Mouse (Mus musculus) ovary, postnatal 36 days (tissue): ENCODE data around the gene Sbf2.
"Not testable (repeated sequence)": the region's sequence is repeated elsewhere in the genome, so short reads cannot be mapped to it uniquely, and the experiment has no call there.

Source experiments
- DNase-seq: peaks from one replicate; pipeline ENCODE4 v3.0.0; 2022; ENCODE audit warnings: low spot score, mixed read lengths

The Sbf2 gene

DNA sequence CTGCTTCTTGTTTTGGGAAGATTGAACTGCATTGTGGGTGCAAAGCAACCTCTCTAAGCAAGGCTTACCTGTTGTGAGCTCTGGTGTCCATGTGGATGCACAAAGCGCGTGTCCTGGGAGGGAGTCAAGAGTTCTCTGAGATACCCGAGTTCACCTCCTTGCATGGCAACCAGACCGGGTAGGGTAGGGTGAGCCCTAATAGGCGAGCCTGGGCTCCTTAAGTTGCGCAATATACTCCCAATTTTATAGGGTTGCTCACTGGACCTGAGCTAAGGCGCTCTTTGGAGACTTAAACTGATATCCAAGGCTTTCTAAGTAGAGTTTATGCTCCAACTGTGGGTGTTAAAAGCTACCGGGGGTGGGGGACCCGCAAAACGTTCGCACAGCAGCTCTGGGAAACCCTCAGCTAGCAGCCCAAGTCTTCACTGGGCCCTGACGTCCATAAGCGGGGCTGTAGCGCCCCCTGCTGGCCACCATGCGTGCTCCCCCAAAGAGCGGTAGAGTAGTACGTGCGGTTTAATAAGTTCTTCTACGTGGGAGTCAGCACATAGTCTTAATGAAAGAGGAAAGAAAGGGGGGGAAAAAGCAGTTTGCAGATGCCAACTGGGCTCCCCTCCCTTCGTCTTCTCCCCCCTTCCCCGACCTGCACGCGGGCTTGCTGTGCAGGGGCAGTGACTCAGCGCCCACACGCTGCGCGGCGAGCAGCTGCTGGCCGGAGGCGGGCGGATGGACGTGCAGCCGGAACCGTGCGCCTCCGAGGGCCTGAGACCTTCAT lies 15.4 kb upstream of the Sbf2 start:
- DNase-seq, result peak; percentile 85

- peak; percentile 40 for DNase-seq
Measured at GRCm38 (mm10) chr7:110628611-110629354, 14.1 kb upstream of the Sbf2 start.

- no peak for DNase-seq
Measured at GRCm38 (mm10) chr7:110628273-110628600, 13.5 kb upstream of the Sbf2 start.

GRCm38 (mm10) chr7:110627486-110628272 lies 13.0 kb upstream of the Sbf2 start, which contains the start of gene Adm:
Gene Adm, plus strand, starts transcription at chr7:110627661.
- DNase-seq, result peak; percentile 83

DNA sequence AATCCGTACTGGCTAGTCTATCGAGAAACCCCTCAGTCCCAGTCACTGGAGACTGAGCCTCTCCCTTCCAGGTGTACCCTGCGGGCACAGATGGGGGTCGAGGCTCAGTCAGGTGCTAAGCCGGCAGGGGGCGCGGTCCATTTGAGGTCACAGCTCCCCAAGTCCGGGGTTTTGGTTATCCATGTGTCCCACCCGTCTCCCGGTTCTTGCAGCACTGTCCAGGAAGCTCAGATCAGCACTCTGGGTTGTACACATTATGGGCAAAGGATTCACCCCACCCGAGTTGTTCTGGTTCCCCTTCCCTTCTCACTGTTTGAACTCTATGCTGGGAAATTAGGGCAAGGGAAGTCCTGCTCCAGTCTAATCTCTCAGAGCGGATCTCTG lies 12.4 kb upstream of the Sbf2 start:
- no peak for DNase-seq

DNA sequence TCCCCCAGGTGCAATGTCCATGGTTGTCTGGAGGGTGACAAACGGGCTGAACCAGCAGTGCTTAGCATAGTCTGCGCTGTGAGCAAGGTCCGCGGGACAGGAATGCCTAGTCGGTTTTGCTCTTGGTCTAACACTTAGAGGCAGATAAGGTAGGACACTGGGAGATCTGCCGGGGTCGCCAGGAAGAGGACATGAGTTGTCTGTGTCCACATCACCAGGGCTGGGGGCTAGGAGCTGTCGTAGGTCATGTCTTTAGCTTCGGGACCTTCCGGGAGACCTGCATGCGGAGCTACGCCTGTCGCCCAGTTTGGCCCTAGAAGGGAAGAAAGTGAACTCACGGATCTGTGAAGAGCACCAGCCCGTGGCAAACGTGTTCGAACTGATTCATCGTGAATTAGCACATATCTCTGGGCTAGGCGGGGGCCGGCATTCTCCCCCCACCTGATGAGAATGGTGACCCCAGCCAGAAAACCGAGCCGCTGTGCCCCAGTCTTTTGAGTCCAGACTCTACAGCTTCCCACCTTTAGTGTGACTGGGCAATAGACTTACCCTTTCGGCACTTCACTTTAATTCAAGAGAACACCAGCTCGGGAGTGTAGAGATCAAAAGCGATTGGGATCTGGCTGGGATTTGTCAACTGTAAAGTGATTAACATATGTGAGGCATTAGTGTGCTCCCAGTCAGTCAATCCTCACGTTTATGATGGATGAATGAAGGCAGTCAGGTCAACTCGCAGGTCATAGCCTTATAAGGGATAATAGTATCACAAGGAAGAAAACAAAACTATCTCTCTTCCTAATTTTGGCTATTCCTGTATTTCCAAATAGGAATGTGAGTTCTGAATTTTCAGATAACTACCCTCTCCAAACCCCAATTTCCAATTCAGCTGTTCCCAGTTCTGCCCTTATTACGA lies 11.7 kb upstream of the Sbf2 start:
- no peak for DNase-seq

DNA sequence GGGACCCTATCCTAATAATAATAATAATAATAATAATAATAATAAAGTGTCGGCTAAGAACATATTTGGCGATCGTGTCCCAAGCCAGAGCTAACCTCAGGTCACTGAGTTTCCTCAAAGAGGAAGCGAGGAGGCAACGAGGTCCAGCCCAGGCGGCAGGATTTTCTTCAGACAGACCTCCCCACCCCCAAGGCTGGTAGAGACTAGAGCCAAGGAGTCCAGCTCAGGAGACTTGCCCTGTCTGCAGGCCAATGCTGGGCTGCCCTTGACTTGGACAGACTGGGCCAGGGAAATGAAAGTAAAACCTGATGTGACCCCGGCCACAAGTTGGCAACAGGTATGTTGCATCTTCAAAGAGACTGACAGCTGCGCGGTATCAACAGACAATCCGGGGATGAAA lies 10.8 kb upstream of the Sbf2 start:
- no peak for DNase-seq

DNA sequence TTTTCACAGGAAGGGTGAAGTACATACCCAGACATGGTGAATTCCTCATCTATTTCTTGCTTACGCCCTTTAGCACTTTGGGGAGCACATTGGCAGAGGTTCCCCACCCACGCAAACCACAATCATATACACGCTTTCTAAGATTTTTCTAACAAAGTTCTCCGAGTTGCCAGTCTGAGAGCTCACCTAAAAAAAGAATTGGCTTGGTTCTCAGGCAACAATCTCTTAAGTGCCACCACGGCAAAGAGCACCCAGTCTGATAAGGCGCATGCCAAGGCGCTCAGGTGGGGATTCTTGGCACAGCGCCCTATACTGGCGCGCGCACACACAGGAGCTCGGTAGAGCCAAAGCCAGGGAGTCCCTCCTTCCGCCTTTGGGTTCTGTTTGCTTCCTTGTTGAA lies 10.2 kb upstream of the Sbf2 start:
- DNase-seq, result peak; percentile 43

- no peak for DNase-seq
Measured at GRCm38 (mm10) chr7:110624067-110624466, 9.3 kb upstream of the Sbf2 start.

DNA sequence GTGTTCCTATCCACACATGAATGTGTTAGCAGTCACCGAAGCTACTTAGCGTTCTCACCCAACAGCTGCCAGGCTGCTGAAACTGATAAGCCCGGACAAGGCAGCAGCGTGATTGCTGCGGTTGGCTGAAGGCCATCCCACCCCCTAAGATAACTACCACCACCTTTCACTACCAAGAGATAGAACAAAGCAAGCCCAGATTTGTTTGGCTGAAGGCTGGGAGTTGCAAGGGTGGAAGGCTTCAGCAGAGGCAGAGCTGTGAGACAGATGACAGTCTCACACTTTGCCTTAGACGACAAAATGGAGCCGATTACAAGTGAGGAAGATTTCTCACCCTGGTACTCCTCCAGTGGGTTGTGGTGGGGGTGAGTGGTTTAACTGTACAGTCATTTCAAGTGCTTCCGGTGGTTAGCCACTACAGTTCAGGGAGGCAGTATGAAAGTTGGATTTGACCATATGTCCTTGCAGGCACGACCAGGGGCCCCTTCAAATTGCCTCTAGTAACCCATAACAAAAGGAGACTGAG lies 4.4 kb upstream of the Sbf2 start:
- DNase-seq, result peak; percentile 23

DNA sequence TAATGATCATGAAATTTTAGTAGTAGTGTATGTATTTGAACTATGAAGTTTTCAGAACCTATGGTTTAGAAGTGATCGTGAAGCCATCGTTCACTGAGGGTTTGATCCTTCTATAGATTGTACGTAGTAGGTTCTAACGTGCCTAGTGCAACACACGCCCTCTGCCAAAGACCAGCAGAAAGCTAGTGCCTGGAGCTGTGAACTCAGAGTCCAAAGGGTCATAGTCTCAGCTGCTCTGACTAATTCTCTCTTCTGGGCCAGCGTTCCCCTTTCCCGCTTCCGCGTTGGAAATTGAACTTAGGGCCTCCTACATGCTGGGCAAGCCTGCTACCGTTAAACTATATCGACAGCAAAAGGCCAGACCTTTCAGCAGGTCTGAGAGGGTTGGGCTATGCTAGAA lies 1.1 kb upstream of the Sbf2 start:
- no peak for DNase-seq

DNA sequence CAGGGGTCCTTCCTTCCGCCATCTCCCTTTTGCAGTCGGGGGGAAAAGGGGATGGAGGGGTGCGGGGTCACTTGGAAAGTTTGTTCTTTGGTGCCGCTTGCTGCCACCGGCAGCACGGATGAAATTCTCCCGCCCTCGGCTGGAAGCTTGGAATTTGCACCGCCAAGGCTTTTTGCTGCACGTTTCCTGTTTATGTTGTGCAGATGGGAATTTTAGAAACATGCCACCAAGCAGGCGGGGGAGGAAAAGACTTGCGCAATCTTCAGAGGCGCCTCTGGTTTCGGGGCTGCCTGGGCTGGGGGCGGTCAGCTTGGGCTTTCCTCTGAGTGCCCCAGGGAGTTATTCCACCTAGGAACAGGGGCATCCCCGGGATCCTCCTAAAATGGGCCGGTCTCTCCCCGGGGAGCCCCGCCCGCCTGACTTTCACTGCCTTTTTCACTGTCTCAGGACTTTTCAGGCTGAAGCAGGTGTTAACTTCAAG lies 469 bp upstream of the Sbf2 start:
- peak; percentile 68 for DNase-seq

DNA sequence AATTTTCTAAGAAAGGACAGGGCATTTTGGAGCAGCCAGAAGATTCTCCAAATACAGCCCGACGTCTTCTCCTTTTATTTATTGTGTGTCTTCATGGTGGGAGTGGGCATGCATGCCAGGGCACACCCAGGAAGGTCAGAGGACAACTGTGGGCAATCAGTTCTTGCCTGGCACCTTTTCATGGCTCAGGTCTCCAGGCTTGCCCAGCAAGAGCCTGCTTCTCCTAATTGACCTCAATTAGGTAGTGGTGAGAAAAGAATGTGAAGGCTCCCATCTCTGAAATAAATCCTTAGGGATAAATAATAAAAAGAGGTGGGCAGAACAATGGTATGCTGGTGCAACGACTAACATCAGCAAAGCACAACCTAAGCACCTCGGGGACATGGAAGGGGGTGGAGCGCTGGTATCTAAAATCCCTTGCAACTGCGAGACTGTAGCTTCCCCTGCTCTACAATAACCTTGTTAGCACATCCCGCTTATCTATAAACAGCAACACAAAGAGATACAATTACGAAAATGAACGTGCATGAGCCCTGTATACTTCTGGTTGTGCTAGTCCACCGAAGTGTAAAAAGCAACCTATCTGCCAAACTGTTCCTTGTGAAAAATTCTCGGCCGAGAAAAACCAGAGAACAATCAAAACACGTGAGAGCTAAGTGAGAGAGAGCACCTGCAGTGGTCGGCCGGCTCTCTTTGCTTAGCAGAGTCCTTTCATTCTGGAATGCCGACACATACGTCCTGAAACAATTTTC lies 1.2 kb downstream of the Sbf2 start:
- DNase-seq, result no peak

DNA sequence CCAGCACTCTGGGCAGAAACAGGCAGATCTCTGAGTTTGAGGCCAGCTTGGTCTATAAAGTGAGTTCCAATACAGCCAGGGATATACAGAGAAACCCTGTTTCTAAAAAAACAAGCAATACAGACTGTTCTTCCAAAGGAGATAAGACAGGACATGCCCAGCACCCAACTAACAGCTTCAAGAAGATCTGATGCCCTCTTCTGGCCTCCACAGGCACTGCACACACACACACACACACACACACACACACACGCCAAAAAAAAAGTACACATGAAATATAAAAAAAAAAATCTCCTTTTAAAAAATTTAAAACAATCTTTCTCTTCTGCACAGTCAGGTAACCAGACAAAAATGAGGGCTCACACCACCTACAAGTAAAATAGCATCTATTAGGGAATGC lies 7.8 kb downstream of the Sbf2 start:
- DNase-seq, result no peak

GRCm38 (mm10) chr7:110605476-110605875 lies 9.2 kb downstream of the Sbf2 start:
- DNase-seq, result no peak

DNA sequence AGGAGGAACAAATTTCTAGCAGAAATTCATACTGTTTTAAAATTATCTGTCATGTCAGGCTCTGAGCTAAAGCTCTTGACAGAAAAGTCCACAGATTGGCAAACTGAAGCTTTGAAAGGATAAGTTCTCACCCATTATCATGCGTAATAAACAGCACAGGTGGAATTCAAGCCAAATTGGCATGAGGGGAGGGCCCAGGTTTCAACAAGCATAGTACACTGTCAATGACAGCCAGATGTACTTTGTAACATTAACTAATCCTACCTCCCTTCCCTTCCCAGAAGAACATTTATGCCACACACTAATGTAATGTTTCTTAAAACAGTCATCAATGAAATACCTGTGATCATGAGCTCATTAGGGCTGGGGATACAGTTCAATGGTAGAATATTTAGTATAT lies 17.6 kb downstream of the Sbf2 start:
- no peak for DNase-seq

DNA sequence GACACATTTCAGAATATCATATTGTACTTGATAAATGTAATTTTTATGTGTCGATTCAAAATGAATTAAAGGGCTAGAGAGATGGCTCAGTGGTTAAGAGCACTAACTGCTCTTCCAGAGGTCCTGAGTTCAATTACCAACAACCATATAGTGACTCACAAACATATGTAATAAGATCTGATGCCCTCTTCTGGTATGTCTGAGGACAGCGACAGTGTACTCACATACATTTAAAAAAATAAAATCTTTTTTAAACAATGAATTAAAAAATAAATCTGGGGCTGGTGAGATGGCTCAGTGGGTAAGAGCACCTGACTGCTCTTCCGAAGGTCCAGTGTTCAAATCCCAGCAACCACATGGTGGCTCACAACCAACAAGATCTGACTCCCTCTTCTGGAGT lies 20.7 kb downstream of the Sbf2 start:
- not testable (repeated sequence) for DNase-seq

DNA sequence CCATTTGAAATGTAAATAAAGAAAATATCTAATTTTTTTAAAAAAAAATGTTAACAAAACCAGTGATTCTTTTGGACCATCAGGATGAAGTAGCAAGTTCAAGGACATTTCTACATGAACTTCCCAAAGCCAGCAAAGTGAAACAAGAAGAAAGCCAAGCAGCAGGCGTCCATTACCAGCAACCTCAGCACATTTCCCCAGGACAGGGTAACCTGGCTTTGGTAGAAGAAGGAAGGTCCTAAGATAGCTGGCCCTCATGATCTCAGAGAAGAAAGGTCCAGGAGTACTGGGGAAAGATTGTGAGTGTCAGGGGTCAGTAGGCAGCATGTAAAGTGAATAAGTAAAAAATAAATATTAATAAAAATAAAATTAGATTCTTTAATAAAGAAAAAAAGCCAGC lies 27.0 kb downstream of the Sbf2 start:
- DNase-seq, result no peak

GRCm38 (mm10) chr7:110585250-110585649 lies 29.5 kb downstream of the Sbf2 start:
- no peak for DNase-seq

- DNase-seq, result no peak
Measured at GRCm38 (mm10) chr7:110584159-110584558, 30.6 kb downstream of the Sbf2 start.

DNA sequence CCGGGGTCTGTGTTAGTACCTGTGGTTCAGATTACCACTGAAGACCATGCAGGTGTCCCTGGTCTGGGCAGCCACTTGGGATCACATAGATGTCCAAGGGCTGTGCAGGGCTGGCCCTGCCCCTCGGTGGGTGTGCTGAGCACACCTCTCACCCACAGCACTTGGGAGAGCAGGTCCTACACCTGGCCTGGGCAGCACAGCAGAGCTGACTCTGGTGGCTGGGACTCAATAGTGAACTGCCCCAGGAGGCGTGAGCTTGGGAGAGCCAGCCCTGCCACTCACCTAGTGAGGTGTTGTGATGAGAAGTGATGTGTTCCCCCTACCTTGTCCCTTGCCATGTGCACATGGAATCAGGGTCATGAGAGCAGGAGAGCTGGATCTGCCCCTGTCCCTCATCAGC lies 31.0 kb downstream of the Sbf2 start:
- no peak for DNase-seq
